Mouse (Mus musculus): ENCODE data around the gene Map7d1. TPM values are rescaled to one million over a fixed set of nuclear protein-coding genes. Genes with fewer than 3 reads are reported as not detected.

Map7d1 gene
- polyA plus RNA-seq, 1 experiment: 2.9 TPM

- TF ChIP-seq GATA1 (IDR thresholded peaks at IDR 0.05; ENCODE audit: low read length) (no peak), TAL1 (IDR thresholded peaks at IDR 0.05; ENCODE audit: low read length) (no peak)
These were observed 19.6 kb upstream of the Map7d1 start for GRCm38 (mm10) chr4:126275681-126276131.

DNA sequence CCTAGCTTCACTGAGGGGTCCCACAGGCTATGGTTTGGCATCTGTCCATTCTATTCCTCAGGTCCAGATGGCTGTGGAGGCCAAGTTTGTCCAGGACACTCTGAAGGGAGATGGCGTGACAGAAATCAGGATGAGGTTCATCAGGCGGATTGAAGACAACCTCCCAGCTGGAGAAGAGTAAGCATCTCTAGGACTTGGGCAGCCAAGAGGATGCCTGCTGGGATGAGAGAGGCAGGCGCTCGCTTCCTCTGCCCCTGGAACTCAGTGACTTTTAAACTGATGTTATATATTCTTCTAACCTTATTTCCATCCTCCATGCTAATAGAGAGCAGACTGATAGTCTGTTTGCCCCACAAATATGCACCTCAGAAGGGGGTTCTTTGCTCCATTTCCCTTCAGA is 18.9 kb upstream of the Map7d1 start:
- H3K36me3 ChIP-seq (ENCODE audit: control insufficient read depth): peaks cover 33% of the 10 kb centered on the region
- TF ChIP-seq TAL1 (IDR thresholded peaks at IDR 0.05; ENCODE audit: low read length): no peak
- TF ChIP-seq GATA1 (IDR thresholded peaks at IDR 0.05; ENCODE audit: low read length): no peak

More at GRCm38 (mm10) chr4:126275681-126276131, 19.6 kb upstream of the Map7d1 start:
- Histone ChIP-seq H3K4me1 (ENCODE audit: control insufficient read depth) (peaks cover 2% of the 10 kb centered on the region), H3K4me3 (replicated peaks) (no peak overlapping the region), H3K27me3 (ENCODE audit: control insufficient read depth) (no peaks in the 10 kb centered on the region; the same call in 1 of the 2 replicates), H3K36me3 (ENCODE audit: control insufficient read depth) (peaks cover 33% of the 10 kb centered on the region), H3K9me3 (ENCODE audit: control insufficient read depth, low read length) (no peaks in the 10 kb centered on the region)

DNA sequence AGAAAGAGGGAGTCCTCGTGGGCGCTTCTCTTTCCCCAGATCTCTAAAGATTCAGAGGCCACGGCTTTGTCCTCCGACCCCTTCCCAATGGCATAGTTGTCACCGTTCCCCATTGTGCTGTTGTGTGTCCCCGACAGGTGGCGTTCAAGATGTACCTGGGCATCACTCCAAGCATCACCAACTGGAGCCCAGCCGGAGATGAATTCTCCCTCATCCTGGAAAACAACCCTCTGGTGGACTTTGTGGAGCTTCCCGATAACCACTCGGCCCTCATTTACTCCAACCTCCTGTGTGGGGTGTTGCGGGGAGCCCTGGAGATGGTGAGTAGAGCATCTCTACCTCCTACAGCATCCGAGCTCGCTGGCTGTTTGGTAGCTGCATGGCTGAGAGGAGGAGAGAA is 17.6 kb upstream of the Map7d1 start:
- Histone ChIP-seq H3K27me3 (ENCODE audit: control insufficient read depth) (no peaks in the 10 kb centered on the region), H3K4me1 (ENCODE audit: control insufficient read depth) (peaks cover 2% of the 10 kb centered on the region), H3K9me3 (ENCODE audit: control insufficient read depth, low read length) (no peaks in the 10 kb centered on the region), H3K4me3 (replicated peaks) (no peak overlapping the region), H3K36me3 (ENCODE audit: control insufficient read depth) (peaks cover 33% of the 10 kb centered on the region)
- TF ChIP-seq TAL1 (IDR thresholded peaks at IDR 0.05; ENCODE audit: low read length): no peak
- no peak for TF ChIP-seq GATA1 (IDR thresholded peaks at IDR 0.05; ENCODE audit: low read length)

More for the DNA sequence above, 18.9 kb upstream of the Map7d1 start:
- Histone ChIP-seq H3K4me1 (ENCODE audit: control insufficient read depth) (peaks cover 2% of the 10 kb centered on the region), H3K27me3 (ENCODE audit: control insufficient read depth) (no peaks in the 10 kb centered on the region), H3K4me3 (replicated peaks) (no peak overlapping the region), H3K9me3 (ENCODE audit: control insufficient read depth, low read length) (no peaks in the 10 kb centered on the region)

DNA sequence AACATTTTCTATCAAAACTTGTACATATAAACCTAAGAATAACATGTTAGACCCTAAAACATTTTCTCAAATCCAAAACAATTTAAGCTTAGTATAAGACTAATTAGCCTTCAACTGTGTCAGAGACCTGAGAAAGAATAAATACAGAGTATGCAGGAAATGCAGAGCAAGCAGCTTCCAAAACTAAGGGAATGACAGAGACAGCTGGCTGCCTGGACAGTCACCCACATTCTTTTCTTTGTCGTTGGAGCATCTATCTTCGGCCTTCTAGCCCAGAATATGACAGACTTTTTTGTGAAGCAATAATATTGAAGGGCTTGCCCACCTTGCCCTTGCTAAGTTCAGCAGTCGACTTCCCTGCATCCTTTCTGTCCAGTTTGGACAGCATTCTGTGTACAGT is 13.1 kb upstream of the Map7d1 start:
- Histone ChIP-seq H3K36me3 (ENCODE audit: control insufficient read depth) (peaks cover 24% of the 10 kb centered on the region), H3K4me1 (ENCODE audit: control insufficient read depth) (no peaks in the 10 kb centered on the region; the same call in none of the 2 replicates), H3K27me3 (ENCODE audit: control insufficient read depth) (no peaks in the 10 kb centered on the region), H3K4me3 (replicated peaks) (no peak overlapping the region), H3K9me3 (ENCODE audit: control insufficient read depth, low read length) (no peaks in the 10 kb centered on the region)
- TF ChIP-seq GATA1 (IDR thresholded peaks at IDR 0.05; ENCODE audit: low read length) (no peak), TAL1 (IDR thresholded peaks at IDR 0.05; ENCODE audit: low read length) (no peak)

GRCm38 (mm10) chr4:126262119-126262807 is 6.1 kb upstream of the Map7d1 start, which contains the start of gene Trappc3:
Gene Trappc3 (plus strand): TSS chr4:126262325.
- no peak for TF ChIP-seq GATA1 (IDR thresholded peaks at IDR 0.05; ENCODE audit: low read length)
- no peak for TF ChIP-seq TAL1 (IDR thresholded peaks at IDR 0.05; ENCODE audit: low read length)
- H3K36me3 ChIP-seq (ENCODE audit: control insufficient read depth): peaks cover 2% of the 10 kb centered on the region; the same call in 1 of the 2 replicates
- H3K27me3 ChIP-seq (ENCODE audit: control insufficient read depth): peaks cover 33% of the 10 kb centered on the region
- peak within 1 kb of the TSS; percentile 88 for H3K4me3 ChIP-seq (replicated peaks)
- no peaks in the 10 kb centered on the region for H3K9me3 ChIP-seq (ENCODE audit: control insufficient read depth, low read length)
- peaks cover 49% of the 10 kb centered on the region for H3K4me1 ChIP-seq (ENCODE audit: control insufficient read depth)

- Histone ChIP-seq H3K4me1 (ENCODE audit: control insufficient read depth) (peaks cover 55% of the 10 kb centered on the region), H3K9me3 (ENCODE audit: control insufficient read depth, low read length) (no peaks in the 10 kb centered on the region), H3K36me3 (ENCODE audit: control insufficient read depth) (peaks cover 2% of the 10 kb centered on the region; the same call in 1 of the 2 replicates), H3K4me3 (replicated peaks) (peak overlapping the region; percentile 88), H3K27me3 (ENCODE audit: control insufficient read depth) (peaks cover 39% of the 10 kb centered on the region)
- TF ChIP-seq TAL1 (IDR thresholded peaks at IDR 0.05; ENCODE audit: low read length) (no peak), GATA1 (IDR thresholded peaks at IDR 0.05; ENCODE audit: low read length) (no peak)
These were observed 5.5 kb upstream of the Map7d1 start for GRCm38 (mm10) chr4:126261675-126262074.

DNA sequence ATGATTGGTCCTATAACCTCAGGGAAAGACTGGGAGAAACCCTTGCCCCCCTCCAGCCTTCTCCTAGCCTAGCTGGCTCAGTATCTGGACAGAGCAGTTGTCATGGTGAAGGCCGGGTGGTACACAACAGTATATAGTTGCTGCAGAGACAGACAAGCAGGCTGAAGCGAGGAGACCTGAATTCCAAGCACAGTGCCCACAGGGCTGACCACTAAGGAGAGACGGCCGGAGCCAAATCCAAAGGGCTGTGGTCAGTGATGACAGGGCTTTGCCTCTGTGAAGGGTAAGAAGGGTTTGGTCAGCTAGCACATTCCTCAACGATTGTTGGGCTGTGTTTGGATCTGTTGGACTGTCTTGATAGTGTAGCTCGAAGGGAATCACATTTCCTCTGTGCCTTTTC is 5.1 kb upstream of the Map7d1 start:
- no peak for TF ChIP-seq TAL1 (IDR thresholded peaks at IDR 0.05; ENCODE audit: low read length)
- no peak for TF ChIP-seq GATA1 (IDR thresholded peaks at IDR 0.05; ENCODE audit: low read length)
- Histone ChIP-seq H3K27me3 (ENCODE audit: control insufficient read depth) (peaks cover 43% of the 10 kb centered on the region), H3K4me3 (replicated peaks) (peak overlapping the region; percentile 88), H3K36me3 (ENCODE audit: control insufficient read depth) (peaks cover 2% of the 10 kb centered on the region; the same call in 1 of the 2 replicates), H3K9me3 (ENCODE audit: control insufficient read depth, low read length) (no peaks in the 10 kb centered on the region), H3K4me1 (ENCODE audit: control insufficient read depth) (peaks cover 59% of the 10 kb centered on the region)

- TF ChIP-seq TAL1 (IDR thresholded peaks at IDR 0.05; ENCODE audit: low read length) (no peak), GATA1 (IDR thresholded peaks at IDR 0.05; ENCODE audit: low read length) (no peak)
- Histone ChIP-seq H3K9me3 (ENCODE audit: control insufficient read depth, low read length) (no peaks in the 10 kb centered on the region), H3K4me3 (replicated peaks) (peak overlapping the region; percentile 88), H3K27me3 (ENCODE audit: control insufficient read depth) (peaks cover 49% of the 10 kb centered on the region), H3K4me1 (ENCODE audit: control insufficient read depth) (peaks cover 65% of the 10 kb centered on the region), H3K36me3 (ENCODE audit: control insufficient read depth) (peaks cover 2% of the 10 kb centered on the region; the same call in 1 of the 2 replicates)
These were observed 4.5 kb upstream of the Map7d1 start for GRCm38 (mm10) chr4:126260520-126261201.

DNA sequence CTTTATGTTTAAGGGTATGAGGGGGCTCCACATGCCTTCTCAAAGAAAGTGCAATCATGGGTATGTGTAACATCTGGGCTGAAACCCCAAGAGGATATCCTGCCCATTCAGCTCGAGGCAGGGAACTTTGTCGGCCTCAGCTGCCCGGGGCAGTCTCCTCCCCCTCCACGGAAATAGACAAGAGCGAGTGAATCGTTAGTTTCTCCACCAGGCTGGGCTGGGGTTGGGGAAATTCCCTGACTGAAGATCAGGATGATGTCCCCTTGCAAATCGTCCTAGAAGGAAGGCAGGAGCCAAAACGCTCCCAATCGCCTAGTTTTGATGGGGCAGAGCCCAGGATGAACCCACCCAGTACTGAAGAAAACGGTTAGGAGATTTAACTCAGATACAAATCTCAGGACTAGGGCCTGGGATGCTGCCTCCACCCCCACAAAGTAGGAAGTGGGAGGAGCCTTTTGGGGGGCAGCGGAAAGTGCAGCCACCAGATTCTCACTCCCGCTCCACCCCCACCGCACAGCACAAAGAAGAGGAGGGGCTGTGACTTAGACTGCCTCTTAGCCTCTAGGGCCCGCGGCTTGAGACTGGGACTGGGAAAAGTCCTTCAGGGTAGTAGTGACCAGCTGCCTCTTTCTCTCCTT is 3.5 kb upstream of the Map7d1 start:
- peaks cover 75% of the 10 kb centered on the region for H3K4me1 ChIP-seq (ENCODE audit: control insufficient read depth)
- H3K4me3 ChIP-seq (replicated peaks): no peak overlapping the region

More for the DNA sequence above, 3.5 kb upstream of the Map7d1 start:
- no peak for TF ChIP-seq TAL1 (IDR thresholded peaks at IDR 0.05; ENCODE audit: low read length)
- no peak for TF ChIP-seq GATA1 (IDR thresholded peaks at IDR 0.05; ENCODE audit: low read length)
- Histone ChIP-seq H3K36me3 (ENCODE audit: control insufficient read depth) (peaks cover 2% of the 10 kb centered on the region; the same call in 1 of the 2 replicates), H3K27me3 (ENCODE audit: control insufficient read depth) (peaks cover 59% of the 10 kb centered on the region), H3K9me3 (ENCODE audit: control insufficient read depth, low read length) (no peaks in the 10 kb centered on the region)

Data from erythroblast, embryonic 14.5 days (primary cell).